Mouse (Mus musculus): ENCODE results near the gene Gm49333.

- TF ChIP-seq CTCF (IDR thresholded peaks at IDR 0.05; ENCODE audit: low read depth) (peak; percentile 84), EP300 (IDR thresholded peaks at IDR 0.05; ENCODE audit: low read depth) (no peak)
Measured at GRCm38 (mm10) chr16:20642161-20642560, 30.8 kb downstream of the Gm49333 start.

Measured in liver, postnatal 0 days (tissue).